Mouse (Mus musculus) neural tube, embryonic 10.5 days (tissue): ENCODE measurements around the gene Guk1.
"Not testable (repeated sequence)": the region's sequence is repeated elsewhere in the genome, so short reads cannot be mapped to it uniquely, and the experiment has no call there.

Source experiments
- DNase-seq: peaks from one replicate; pipeline ENCODE4 v3.0.0-alpha.2; 2017; ENCODE audit warnings: low spot score; ENCODE audit errors: extremely low spot score

Guk1 gene

DNA sequence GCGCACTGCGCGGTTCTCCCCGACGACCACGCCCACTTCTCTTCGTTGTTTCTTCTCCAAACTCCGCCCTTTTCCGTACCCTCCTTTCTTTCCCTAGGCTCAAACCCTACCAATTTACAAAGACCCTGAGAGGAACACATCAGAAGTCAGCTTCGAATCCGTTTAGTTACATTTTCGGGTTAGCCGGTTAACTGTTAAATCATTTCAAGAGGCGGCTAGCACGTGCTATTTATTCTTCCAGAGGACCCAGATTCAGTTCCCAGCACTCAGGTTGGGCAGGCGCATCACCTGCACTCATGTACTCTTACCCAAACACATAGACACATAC lies at the start of gene Guk1:
TSS of gene Guk1 (minus strand) at position 154 of the 328 bp plus-strand sequence.
- DNase-seq, result no peak

DNA sequence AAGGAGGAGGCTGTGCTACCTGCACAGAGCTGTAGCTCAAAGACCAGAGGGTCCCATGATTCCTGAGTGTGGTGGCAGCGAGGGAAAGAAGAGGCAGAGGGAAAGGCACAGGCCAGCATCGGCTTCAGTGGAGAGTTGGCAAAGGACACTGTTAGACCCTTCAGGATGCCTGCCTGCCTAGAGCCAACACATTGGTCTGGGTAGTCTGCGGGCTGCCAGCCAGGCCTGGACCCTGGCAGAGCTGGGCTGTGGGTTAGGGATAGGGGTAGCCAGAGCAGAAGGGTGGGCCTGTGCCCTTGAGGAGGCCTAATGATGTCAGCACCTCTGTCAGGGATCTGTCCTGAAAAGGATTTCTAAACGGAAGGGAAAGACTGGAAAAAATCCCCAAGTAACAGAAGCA lies 47.8 kb upstream of the Guk1 start:
- DNase-seq, result no peak

DNA sequence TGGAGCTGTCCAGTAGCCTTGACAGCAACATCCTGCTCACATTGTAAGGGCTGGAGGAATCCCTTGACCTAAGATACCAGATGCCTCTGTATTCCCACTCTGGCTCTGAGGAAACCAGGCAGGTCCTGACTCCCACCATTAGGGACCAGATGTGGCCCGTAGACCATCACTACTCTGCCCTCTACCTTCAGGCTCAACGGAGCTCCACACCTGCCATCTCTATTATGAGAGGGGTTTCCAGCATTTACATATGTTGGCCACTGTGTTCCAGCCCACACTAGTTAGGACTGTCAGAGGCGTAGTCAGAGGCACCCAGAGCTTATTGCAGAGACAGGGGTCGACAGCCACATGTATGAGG lies 47.4 kb upstream of the Guk1 start:
- peak; percentile 19 for DNase-seq

DNA sequence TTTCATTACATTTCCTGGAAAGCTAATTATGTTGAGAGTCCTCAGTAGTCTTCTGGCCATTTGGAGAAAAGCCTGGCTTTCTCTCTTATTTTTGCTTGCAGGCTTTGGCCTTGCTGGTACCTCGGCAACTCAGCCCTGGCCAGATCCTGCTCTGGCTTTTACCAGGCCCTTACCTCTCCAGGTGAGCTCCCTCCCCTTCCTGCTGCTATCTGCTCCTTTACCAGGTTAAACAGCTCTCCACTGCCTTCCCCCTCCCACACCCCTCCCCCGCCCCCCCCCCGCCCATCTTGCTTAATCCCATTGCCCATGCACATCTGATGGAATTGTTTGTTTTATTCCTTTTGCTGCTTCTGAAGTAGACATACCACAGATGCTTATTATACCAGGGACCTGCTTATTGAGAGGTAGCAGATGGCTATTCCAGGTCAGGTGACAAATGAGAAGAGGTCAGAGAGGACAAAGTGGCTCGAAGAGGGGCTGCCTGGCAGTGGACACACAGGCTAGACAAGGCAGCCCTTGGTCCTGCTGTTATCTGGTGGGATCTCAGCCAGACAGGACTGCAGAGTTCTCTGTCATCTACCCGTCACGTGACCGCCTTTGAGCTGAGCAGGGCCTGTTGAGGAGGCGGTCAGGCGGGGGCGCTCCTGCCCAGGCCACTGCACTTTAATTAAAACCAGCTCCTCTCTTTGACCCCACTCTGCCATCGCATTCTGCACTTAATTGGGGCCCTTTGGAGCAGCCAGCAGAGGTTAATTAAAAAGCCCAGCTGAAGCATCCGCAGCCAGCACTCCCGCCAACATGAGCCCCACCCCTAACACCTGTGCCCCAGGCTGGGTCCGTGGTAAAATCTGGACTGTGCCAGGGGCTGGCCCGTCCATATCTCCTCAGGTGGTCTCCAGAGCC lies 46.8 kb upstream of the Guk1 start:
- peak; percentile 68 for DNase-seq

DNA sequence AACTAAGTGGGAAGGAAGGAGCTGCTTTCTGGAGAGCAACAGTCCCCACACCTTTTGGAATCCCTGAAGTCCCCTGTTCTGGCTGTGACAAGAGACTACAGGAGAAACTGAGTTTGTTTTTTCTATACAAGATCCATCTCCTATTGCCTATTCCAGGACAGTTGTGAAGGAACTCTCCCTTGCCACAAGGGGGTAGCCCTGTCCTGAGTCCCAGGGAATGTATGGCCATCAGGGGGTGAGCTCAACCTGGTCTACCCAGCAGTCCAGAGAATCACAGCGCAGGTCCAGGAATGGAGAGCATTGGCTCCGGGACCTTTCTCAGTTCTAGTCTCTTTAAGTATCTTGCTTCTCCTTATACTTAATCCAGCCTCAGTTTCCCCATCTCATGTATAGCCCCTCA lies 40.8 kb upstream of the Guk1 start:
- DNase-seq, result no peak

DNA sequence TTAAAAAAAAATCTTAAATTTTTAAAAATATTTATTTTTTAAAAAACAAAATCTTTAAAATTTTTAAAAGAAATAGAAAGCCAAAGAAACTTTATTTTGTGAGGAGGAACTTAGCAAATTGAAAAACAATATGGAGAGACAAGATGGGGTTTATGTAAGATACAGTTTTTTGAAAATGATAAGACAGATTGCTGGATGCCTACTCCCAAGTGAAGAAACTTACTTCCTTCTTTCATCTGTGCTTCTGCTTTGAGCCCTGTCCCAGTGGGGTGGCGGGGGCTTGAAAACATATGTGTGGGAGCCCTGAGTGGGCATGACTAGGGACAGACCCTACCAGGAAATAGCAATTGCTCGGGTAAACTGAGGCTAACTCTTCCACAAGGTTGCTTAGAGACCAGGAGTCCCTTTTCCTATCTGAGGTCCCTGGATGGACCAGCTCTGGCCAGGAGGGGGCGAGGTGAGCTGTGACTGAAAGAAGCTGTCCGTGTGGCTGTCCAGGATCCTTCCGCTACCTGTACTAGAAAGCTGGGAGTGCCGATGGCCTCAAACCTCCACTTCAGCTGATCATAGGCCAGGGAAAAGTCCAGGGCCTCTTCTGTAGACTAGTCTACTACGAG lies 38.2 kb upstream of the Guk1 start:
- peak; percentile 67 for DNase-seq

DNA sequence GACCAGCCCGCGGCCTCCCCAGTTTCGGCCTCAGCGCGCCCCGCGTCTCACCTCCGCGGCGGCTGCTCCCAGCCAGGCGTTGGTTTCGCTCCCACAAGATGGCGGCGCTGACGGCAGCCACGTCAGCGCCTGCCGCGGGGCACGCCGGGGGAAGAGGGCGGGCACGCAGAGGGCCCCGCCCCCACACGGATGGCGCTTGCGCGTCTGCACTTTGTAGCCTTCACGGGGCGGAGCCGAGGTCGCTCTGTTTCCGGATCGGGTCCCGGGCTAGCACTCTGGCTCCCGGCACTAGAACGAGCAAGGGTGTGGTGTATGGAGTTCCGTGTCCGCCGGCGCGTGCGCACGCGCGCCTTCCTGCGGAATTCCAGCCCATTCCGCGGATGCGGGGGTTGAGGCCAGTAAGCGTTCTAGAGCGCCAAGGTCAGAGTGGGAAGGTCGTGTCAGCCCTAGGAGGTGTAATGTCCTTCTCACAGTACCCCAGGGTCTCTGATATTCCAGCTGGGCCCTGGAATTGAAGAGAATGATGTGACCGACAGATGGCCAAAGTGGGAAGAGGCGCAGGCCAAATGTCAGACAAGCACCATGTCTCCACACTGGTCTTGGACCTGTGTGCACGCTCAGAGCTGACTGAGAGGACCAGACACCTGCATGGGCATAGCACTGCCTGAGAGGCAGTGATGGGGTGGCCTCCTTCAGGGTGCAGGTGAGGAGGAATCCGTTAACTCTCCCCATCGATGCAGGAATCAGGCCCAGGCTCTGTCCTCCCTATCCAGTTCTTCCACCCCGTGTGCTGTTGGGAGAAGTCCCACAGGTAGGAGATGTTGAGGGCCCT lies 36.3 kb upstream of the Guk1 start, which contains the start of gene Arf1:
TSS of gene Arf1 (minus strand) at position 149 of the 832 bp plus-strand sequence.
- peak; percentile 95 for DNase-seq

DNA sequence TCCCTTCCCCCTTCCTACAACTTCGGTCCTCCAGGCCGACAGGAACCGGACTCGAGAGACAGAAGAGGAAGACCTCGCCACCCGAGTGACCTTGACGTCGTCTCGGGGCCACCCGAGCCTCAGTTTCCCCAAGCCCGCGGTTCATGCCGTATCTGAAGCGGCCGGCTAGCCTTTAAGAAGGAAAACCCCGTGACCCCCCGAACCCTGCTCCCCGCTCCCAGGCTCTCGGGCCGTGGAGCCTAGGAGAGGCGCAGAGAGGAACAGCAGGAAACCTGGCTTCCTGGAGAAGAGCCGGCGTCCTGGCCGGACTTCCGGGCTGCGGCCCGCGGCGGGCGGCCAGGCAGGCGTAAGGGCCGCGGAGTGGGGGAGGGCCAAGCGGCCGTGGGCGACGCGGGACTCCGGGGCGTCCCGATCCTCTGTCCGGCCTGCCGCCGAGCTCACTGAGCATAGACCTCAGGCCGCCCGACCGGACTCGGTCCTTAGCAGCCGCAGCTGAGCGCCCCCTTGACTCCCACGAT lies 35.7 kb upstream of the Guk1 start:
- no peak for DNase-seq

DNA sequence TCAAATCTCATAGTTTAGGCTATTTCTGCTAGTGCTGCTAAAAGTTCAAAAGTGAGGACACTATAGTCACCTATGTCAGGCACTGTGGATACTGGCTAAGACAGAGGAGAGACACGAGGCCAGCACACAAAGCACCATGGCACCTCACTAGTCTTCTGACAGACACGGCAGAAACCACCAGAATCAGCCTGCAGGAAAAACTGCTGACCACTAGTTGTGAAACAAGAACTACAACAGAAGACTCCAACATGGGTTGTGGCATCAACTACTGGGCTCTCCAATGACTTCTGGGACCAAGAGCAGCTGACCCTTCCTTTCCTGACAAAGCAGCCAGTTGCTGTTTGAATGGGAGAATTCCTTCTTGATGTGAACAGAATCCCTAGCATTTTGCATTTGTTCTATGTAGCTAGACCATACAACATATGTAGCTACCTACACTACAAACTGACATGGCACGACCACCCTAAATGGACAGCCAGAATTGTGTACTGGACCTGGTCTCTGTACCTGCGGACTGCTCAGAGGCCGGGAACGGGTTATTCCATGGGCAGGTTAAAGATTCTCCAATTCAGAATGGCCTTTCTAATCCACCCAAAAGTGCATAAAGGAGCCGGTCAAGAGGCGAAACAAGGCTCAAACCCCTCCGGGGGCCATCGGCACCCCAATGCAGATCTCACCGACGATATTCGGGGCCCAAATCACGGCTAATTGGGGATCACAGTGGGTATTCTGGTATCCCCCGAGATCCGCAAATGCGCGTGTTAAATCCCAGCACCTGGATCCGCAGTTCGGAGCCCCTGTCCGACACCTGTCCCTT lies 35.0 kb upstream of the Guk1 start:
- DNase-seq, result no peak

DNA sequence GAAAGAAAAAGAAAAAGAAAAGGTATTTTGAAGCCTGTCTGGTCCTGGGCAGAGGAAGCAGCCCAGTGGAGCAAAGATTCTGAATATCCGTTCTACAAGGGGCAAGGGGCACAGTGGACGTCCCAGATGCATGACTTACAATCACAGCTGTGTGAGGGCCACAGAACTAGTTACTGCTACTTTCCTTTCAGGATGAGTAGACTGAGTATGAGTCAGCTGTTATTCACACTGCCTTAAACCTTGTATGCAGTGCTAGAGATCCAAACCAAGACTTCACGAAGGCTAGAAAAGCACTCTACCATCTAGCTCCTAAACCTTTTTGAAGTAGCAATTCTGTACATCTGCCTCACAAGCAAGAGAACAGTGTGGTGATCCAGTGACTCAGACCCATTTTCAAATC lies 34.2 kb upstream of the Guk1 start:
- DNase-seq, result no peak

DNA sequence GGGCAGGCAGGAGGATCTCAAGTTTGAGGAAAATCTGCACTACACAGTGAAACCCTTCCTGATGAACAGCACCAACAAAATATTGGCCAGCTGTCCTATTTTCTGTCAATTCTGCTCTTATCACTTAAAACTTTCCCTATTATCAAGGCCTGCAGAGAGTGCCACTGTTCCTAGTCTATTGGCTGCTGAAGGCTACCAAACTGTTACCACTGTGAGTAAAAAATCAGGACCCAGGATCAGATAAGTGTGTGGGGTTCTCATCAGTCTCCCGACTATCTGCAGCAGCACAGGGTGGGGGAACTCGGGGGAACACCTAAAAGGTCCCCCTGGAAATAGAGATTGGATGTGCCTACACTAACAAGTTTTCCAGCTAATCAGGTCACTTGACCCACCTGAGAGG lies 33.2 kb upstream of the Guk1 start:
- no peak for DNase-seq

DNA sequence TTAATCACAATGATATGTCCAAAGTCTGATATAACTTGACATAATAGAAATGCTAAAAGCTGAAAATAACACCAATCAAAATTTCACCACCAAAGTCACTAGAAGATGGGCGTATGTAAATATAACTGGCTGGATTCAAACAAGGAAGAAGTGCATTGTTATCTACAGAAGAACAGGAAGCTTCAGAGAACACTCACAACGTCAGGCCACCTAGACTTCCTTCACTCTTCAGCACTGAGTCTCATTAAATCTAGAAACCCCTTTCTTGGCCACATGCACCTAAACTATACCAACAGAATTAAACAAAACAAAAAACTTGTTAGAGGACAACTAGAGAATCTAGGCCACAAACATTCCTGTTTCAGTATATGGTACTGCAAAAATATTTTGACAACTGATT lies 32.5 kb upstream of the Guk1 start:
- no peak for DNase-seq

DNA sequence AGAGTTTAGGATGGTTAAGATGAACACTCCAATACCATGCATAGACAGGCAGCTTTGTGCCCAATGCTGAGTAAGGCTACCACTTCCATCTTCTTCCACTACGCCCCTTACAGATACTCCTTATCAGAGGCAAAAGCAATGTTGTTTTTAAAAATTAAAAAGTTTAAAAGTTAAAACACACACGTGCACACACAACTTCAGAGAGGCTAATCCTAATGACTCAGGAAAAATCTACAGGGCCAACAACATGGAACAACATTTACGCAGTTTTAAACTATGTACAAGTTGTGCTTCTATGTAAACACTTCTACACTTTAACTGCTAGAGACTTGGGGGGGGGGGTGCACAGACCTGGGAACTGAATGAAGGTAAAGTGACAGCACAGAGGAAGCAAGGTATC lies 32.0 kb upstream of the Guk1 start:
- no peak for DNase-seq

DNA sequence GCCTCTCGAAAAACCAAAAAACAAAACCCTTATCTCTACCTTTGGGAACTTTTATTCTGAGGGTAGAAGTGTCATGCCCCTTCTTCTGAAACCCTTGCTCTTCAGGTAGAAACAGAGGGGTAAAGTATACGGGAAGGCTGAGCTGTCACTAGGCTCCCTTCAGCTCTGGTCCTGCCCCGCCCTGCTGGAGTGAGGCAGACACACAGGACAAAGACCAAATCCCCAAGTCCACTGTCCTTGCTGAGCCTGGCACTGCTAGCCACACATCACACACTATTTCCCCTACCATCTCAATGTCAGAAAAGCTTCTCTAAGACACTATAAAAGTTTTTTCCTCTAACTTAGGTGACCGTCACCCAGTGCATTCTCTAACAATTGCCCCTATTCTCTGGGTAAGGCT lies 30.3 kb upstream of the Guk1 start:
- no peak for DNase-seq

DNA sequence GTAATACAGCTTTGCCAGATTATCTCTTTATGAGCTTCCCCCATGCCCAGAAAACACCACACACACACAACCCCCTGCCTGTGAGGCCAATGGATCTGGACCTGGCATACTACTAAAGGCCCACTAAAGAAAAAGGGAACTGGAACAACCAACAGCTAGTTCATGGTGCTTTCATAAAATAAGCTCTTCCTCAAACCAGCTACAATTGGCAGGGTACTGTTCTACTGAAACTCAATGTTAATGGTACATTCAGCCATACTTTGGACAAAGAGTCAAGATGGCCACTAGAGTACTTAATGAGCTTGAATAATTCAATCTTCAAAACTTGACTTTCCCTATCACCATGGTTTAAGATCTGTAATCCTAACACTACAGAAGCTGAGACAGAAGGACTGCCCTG lies 29.6 kb upstream of the Guk1 start:
- no peak for DNase-seq

DNA sequence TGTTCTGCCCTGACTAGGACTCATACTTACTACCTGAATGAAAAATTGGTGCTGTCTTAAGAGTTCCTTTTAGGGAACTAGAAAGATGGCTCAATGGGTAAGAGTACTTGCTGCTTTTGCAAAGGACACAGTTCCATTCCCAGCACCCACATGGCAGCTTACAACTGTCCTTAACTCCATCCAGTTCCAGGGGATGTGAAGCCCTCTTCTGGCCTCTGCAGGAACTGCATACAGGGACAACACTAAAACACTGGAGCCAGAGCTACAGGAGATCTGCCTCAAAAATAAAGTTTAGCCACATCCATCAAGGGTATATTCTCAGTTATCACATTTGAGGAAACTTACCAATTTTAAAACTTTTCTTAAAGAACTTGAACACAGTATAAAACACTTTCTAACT lies 27.1 kb upstream of the Guk1 start:
- DNase-seq, result no peak

DNA sequence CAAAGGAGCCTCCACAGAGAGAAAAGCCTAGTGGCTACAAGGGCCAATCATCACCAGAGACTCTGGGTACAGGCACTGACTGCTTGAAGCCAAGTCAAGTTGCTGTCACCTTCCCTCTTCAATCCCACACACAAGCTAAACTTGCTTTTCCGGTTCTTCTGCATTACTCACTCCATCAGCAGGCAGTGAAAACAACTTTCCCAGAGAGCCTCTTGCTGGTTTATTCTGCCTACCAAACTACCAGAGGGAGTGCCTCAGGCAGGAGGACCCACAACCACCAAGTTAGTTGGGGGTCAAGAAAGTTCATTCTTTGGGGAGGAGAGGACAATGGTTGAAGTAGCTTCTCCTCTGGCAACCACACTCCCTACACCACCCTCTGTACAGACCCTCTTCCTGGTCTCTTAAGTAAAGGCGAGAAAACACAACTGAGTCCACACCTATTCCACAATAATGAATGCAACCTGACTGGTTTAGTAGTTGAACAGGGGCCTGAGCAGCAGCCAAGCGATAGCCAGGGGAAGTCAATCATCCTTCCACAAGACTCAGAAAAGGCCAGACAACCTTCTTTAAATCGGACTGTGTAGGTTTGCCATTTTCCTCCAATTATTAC lies 26.5 kb upstream of the Guk1 start:
- DNase-seq, result no peak

DNA sequence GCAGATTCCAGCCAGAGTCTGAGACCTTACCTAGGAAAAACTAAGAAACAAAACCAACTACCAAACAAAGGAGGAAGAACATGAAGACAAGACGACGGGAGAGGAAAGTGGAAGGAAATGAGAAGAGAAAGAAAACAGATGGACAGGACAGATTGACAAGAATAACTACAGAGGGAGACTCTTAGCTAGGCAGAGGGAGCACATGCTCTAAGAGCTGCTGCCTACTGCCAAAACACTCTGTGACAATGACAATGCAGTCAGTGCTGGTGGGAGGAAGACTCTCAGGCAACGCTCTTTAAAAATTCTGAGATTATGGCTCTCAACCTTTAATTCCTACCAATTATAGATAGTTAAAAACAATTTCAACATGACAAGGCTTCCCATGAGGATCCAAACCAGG lies 24.9 kb upstream of the Guk1 start:
- no peak for DNase-seq

DNA sequence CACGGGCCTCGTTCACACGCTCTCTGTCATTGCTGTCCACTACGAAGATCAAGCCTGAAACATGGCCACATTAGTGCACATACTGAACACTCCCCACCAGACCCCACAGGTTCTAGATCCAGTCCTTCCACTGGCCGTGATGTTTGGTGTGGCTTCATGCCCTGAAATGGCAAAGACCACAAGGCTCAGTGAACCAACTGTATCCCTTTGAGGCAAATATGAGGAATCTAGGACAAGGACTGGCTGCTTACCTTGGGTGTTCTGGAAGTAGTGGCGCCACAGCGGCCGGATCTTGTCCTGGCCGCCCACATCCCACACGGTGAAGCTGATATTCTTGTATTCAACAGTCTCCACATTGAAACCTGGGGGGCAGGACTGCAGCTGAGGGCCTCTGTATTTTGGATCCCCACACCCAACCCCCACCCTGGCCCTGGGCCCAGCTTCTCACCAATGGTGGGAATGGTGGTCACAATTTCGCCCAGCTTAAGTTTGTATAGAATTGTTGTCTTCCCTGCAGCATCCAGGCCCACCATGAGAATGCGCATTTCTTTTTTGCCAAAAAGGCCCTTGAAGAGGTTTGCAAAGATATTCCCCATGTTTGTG lies 21.0 kb upstream of the Guk1 start:
- DNase-seq, result no peak

DNA sequence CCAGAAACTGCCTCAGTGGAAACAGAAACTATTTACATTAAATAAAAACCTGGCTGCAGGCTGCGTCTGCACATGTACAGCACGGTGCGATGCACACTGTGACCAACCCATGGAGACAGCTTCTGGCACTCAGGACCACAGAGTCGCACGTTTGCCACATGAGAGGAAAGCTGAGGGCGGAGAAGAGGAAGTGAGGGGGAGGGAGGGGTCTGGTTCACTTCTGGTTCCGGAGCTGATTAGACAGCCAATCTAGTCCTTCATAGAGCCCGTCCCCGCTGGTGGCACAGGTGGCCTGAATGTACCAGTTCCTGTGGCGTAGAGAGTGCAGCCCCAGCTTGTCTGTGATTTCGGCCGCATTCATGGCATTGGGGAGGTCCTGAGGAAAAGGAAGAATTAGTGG lies 20.3 kb upstream of the Guk1 start:
- DNase-seq, result not testable (repeated sequence)
